Mouse (Mus musculus) embryonic facial prominence, embryonic 11.5 days (tissue): ENCODE results near the gene Ccl22. TPM values are rescaled to one million over a fixed set of nuclear protein-coding genes. Genes with fewer than 3 reads are reported as not detected.

Experiments used
- ATAC-seq: fragments of 200-750 bp; cut with Nextera tagmentation; replicated peaks from 2 replicates; pipeline ENCODE4 v1.8.0; 2017; ENCODE audit warnings: low read depth; ENCODE audit not compliant: insufficient number of reproducible peaks, low FRiP score, low TSS enrichment
- DNase-seq: peaks from one replicate; pipeline ENCODE4 v3.0.0-alpha.2; 2015; ENCODE audit warnings: low spot score
- H3K27ac ChIP-seq: fragments of 300-500 bp; sonication (generic); replicated peaks from 2 replicates; pipeline ENCODE4 v1.5.1; 2014; ENCODE audit warnings: mild to moderate bottlenecking, low read depth, low read length, control low read depth
- H3K27me3 ChIP-seq: fragments of 300-500 bp; sonication (generic); 2 replicates; pipeline ENCODE4 v1.6.1; 2014; ENCODE audit warnings: mild to moderate bottlenecking, low read length, moderate library complexity, mixed read lengths; ENCODE audit not compliant: control insufficient read depth, insufficient read depth
- H3K36me3 ChIP-seq: fragments of 300-500 bp; sonication (generic); replicated peaks from 2 replicates; pipeline ENCODE4 v1.6.1; 2014; ENCODE audit warnings: low read depth, mild to moderate bottlenecking, low read length, moderate library complexity, mixed read lengths; ENCODE audit not compliant: control insufficient read depth, insufficient read depth
- H3K4me1 ChIP-seq: fragments of 300-500 bp; sonication (generic); 2 replicates; pipeline ENCODE4 v1.6.1; 2014; ENCODE audit warnings: low read length, mixed read lengths; ENCODE audit not compliant: control insufficient read depth, insufficient read depth
- H3K4me2 ChIP-seq: fragments of 300-500 bp; sonication (generic); 2 replicates; pipeline ENCODE4 v1.6.1; 2014; ENCODE audit warnings: low read depth, mild to moderate bottlenecking, control low read depth, low read length, moderate library complexity
- H3K4me3 ChIP-seq: fragments of 300-500 bp; sonication (generic); 2 replicates; pipeline ENCODE4 v1.5.1; 2014; ENCODE audit warnings: low read depth, low read length, control low read depth
- H3K9ac ChIP-seq: fragments of 300-500 bp; sonication (generic); replicated peaks from 2 replicates; pipeline ENCODE4 v1.6.1; 2014; ENCODE audit warnings: mild to moderate bottlenecking, control low read depth, low read length
- H3K9me3 ChIP-seq: fragments of 300-500 bp; sonication (generic); replicated peaks from 2 replicates; pipeline ENCODE4 v1.6.1; 2016; ENCODE audit warnings: mild to moderate bottlenecking, low read length, inconsistent platforms, mixed read lengths; ENCODE audit not compliant: control insufficient read depth
- WGBS: fragments of 180-500 bp; shearing (Covaris S2); extraction: QIAGEN DNeasy Blood & Tissue Kit; methylation state at CpG from one replicate; pipeline ENCODE4 v1.1.7; 2014; 5-methylcytosine and 5-hydroxymethylcytosine counted together
- polyA plus RNA-seq: library from polyadenylated mRNA; unstranded; fragments of >200 nt; fragmentation: Nextera tagmentation; extraction: Ambion mirVana; gene quantifications from 2 replicates; pipeline ENCODE4 v1.2.1, GENCODE M21; 2014

Ccl22 gene
- polyA plus RNA-seq, 1 experiment from 2014 or later = not detected

DNA sequence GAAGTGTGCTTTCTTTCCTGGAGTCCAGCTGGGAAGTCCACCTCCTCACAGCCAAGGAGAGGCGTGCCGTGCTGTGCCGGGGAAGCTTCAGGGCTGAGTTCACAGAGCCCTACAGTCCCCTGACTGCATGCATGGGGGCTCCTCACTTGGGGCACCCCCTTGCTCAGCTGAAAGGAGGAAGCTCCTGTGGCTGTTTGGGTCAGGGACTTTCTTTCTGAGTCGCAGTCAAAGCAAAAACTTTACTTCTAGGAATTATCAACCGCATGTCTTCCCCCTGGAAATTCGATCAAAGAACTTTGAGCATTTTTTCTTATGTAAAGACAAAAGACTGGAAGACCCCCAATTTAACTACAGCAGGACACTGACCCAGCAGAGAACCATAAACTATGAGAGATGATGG is 5.6 kb upstream of the Ccl22 start:
- 83% methylated on average over 6 of the region's 6 CpGs for WGBS

GRCm38 (mm10) chr8:94740591-94740990 is 4.8 kb upstream of the Ccl22 start:
- Histone ChIP-seq H3K27ac (no peak overlapping the region), H3K27me3 (no peaks in the 10 kb centered on the region), H3K4me3 (no peak overlapping the region), H3K4me2 (no peak overlapping the region), H3K9ac (no peak overlapping the region), H3K4me1 (no peaks in the 10 kb centered on the region), H3K36me3 (no peaks in the 10 kb centered on the region), H3K9me3 (no peaks in the 10 kb centered on the region)
- no peak for ATAC-seq
- 84% methylated on average over 3 of the region's 3 CpGs for WGBS
- DNase-seq = no peak

More for the DNA sequence above, 5.6 kb upstream of the Ccl22 start:
- H3K9me3 ChIP-seq = no peaks in the 10 kb centered on the region
- ATAC-seq (no peak), DNase-seq (no peak)
- no peak overlapping the region for H3K27ac ChIP-seq
- H3K4me2 ChIP-seq = no peak overlapping the region
- no peak overlapping the region for H3K9ac ChIP-seq
- H3K4me3 ChIP-seq = no peak overlapping the region
- H3K36me3 ChIP-seq = no peaks in the 10 kb centered on the region
- no peaks in the 10 kb centered on the region for H3K27me3 ChIP-seq
- H3K4me1 ChIP-seq = no peaks in the 10 kb centered on the region

DNA sequence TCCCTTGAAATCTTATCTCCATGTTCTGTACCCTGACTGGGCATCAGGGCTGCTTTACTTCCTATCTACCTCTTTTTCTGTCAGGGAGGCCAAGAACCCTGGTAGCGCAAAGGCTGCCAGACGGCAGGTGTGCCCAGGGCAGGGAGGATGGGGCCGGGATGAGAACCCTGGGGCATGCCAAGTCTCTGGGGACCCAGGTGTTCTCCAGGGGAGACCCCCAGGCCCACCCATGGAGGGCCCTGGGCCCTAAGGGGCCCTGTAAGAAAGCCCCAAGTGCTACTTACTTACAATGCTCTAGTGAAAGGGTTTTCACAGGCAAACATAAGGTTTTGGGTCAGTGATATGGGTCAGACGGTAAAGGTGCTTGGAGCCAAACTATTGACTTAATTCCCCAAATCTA is 3.7 kb upstream of the Ccl22 start:
- Histone ChIP-seq H3K9ac (no peak overlapping the region), H3K27me3 (no peaks in the 10 kb centered on the region), H3K4me3 (no peak overlapping the region), H3K4me2 (no peak overlapping the region), H3K4me1 (no peaks in the 10 kb centered on the region), H3K36me3 (no peaks in the 10 kb centered on the region), H3K9me3 (no peaks in the 10 kb centered on the region), H3K27ac (no peak overlapping the region)
- DNase-seq (no peak), ATAC-seq (no peak)
- WGBS = 94% methylated on average over 4 of the region's 4 CpGs

- DNase-seq = no peak
Measured at GRCm38 (mm10) chr8:94744484-94744883, 906 bp upstream of the Ccl22 start.

DNA sequence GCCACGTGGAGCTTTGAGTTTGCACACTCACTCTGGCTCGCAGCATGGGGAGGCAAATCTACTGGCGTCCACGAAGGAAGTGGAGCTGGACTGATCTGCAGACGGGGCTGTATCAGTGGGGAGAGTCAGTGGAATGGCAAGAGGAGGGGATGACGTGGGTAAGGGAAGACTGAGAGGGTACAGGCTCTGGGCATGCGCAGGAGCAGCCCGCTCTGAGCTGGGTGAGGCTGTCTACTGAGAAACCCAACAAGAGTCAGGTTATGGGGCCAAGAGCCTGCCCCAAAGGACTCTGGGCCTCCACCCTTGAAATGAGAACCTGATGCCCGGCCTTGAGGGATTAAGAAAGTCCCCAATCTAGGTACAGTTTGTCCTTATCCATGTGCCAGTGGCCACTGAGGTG is 418 bp upstream of the Ccl22 start:
- H3K4me2 ChIP-seq = no peak overlapping the region
- DNase-seq (no peak), ATAC-seq (no peak)
- H3K4me1 ChIP-seq = no peaks in the 10 kb centered on the region
- no peak overlapping the region for H3K9ac ChIP-seq
- H3K27ac ChIP-seq = no peak overlapping the region
- 78% methylated on average over 9 of the region's 9 CpGs for WGBS
- H3K4me3 ChIP-seq = no peak overlapping the region
- H3K36me3 ChIP-seq = no peaks in the 10 kb centered on the region
- no peaks in the 10 kb centered on the region for H3K9me3 ChIP-seq
- no peaks in the 10 kb centered on the region for H3K27me3 ChIP-seq

More at GRCm38 (mm10) chr8:94744484-94744883, 906 bp upstream of the Ccl22 start:
- Histone ChIP-seq H3K9ac (no peak overlapping the region), H3K36me3 (no peaks in the 10 kb centered on the region), H3K4me1 (no peaks in the 10 kb centered on the region), H3K27me3 (no peaks in the 10 kb centered on the region), H3K27ac (no peak overlapping the region), H3K9me3 (no peaks in the 10 kb centered on the region), H3K4me3 (no peak overlapping the region), H3K4me2 (no peak overlapping the region)
- no peak for ATAC-seq
- 93% methylated on average over 5 of the region's 5 CpGs for WGBS

GRCm38 (mm10) chr8:94746832-94747231 is 1.4 kb downstream of the Ccl22 start:
- Histone ChIP-seq H3K27ac (no peak overlapping the region), H3K36me3 (no peaks in the 10 kb centered on the region), H3K9ac (no peak overlapping the region), H3K27me3 (no peaks in the 10 kb centered on the region), H3K4me2 (no peak overlapping the region), H3K4me1 (no peaks in the 10 kb centered on the region), H3K9me3 (no peaks in the 10 kb centered on the region), H3K4me3 (no peak overlapping the region)
- WGBS = 77% methylated on average over 8 of the region's 8 CpGs
- ATAC-seq (no peak), DNase-seq (no peak)

DNA sequence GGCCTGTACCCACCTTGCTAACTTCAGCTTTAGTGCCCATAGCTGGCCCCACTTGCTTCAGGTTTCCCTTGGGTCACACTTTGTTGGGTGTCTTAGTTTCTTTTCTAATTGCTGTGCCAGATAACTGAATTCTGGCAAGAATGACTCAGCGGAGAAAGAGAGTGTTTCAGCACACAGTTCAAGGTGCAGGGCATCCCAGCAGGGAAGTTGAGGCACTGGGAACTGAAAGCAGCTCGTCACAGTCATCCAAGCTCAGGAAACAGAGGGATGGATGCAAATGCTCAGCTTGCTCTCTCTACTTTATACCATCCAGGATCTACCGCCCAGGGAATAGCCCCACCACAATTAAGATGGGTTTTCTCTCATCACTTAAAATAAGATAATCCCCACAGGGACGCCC is 3.0 kb downstream of the Ccl22 start:
- no peaks in the 10 kb centered on the region for H3K27me3 ChIP-seq
- 64% methylated on average over 4 of the region's 4 CpGs for WGBS
- no peak for ATAC-seq
- no peaks in the 10 kb centered on the region for H3K36me3 ChIP-seq
- H3K27ac ChIP-seq = no peak overlapping the region
- DNase-seq = no peak
- H3K4me2 ChIP-seq = no peak overlapping the region
- no peak overlapping the region for H3K4me3 ChIP-seq
- no peak overlapping the region for H3K9ac ChIP-seq
- no peaks in the 10 kb centered on the region for H3K9me3 ChIP-seq
- H3K4me1 ChIP-seq = no peaks in the 10 kb centered on the region

DNA sequence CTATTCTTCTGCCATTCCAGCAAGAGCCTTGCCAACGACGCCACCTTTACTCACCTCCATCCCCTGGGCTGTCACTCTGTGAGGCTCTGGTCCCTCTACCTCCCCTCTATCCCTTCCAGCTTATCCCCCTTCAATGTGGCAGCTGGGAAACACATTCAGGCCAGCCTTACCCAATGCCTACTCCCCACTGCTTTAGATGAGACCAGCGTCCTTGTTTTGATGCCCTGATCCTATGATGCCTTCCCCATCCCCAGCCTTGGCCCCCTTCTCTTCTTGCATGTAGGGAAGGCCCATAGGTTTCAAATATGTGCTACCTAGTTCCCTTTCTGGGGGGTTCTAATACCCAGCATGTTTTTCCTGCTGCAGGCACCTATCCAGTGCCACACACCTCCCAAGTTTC is 4.6 kb downstream of the Ccl22 start:
- H3K27ac ChIP-seq = no peak overlapping the region
- H3K4me3 ChIP-seq = no peak overlapping the region
- no peak overlapping the region for H3K9ac ChIP-seq
- DNase-seq (no peak), ATAC-seq (no peak)
- no peaks in the 10 kb centered on the region for H3K36me3 ChIP-seq
- no peak overlapping the region for H3K4me2 ChIP-seq
- WGBS = 79% methylated on average over 3 of the region's 3 CpGs
- no peaks in the 10 kb centered on the region for H3K4me1 ChIP-seq
- H3K9me3 ChIP-seq = no peaks in the 10 kb centered on the region
- no peaks in the 10 kb centered on the region for H3K27me3 ChIP-seq
